In the genomic region with DNA sequence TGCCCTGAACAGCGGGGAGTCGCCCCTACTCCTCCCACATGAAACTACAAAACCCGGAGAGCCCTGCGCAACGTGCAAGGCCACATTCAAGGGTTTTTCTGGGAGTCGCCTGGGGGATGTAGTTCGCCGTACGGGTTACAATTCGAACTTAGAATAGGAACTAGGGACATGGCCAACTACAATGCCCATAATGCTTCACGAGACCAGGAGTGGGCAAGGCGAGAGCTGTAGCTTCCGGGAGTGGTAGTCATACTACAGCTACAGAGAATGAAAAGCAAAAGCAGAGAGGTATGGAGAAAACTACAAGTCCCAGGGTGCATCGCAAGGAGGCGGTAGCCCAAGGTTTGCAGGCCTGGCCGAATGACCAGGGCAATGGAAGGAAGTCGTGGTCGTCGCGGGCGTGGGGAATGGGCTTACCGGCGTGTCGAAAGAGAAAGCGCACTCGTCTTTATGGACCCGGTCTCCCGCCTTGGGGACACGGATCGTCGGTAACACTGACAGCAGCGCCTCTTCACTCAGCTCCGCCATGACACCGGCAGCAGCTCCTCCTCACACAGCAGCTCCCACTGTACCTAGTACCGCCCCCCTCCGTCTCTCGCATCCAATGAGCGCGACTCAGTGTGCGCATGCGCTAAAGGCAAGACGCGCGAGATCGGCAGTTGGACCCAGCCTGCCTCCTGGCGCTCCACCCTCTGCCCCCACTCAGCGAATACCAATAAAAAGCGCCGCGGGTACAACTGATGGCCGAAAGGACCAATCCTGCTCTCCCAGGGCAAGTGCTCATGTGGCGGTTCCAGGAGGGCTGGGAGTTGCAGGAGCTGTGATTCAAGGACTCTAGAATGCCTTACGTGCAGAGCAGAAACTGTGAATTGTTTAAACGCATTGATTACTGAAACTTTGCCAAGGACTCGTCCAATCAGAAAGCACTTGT, we compare ENCODE assay signal across 8 mouse cellular contexts. TPM values are rescaled to one million over a fixed set of nuclear protein-coding genes. Genes with fewer than 3 reads are reported as not detected.
A peak's percentile ranks its signal among the peaks of the same experiment; 100 is the strongest.
DNase-seq lines count a peak whose midpoint lies in the region; ATAC-seq and TF ChIP-seq lines count a peak whose summit lies in the region.

Usp5 (minus strand) TSS at position 617 of the 931 bp plus-strand sequence.
Cdca3 (plus strand) TSS at position 680 of the 931 bp plus-strand sequence.

- H3K36me3 ChIP-seq in ES-E14 (ENCODE audit: control insufficient read depth, insufficient read depth, low read length, poor library complexity, severe bottlenecking): peaks cover 40% of the 10 kb centered on the region
- H3K36me3 ChIP-seq in forebrain, embryonic 15.5 days: peaks cover 28% of the 10 kb centered on the region

- H3K9me3 ChIP-seq in ES-E14 (ENCODE audit: control insufficient read depth, insufficient read depth, low read depth, low read length): no peaks in the 10 kb centered on the region
- H3K9me3 ChIP-seq in forebrain, embryonic 15.5 days: no peaks in the 10 kb centered on the region

- peak within 1 kb of the TSS; percentile 83 to 90 for H3K4me3 ChIP-seq in ES-E14 (ENCODE audit: insufficient read depth in 1 of 2, low read depth in 1 of 2, low read length in 2 of 2, poor library complexity in 1 of 2, severe bottlenecking in 1 of 2)
- peak within 1 kb of the TSS; percentile 68 for H3K4me3 ChIP-seq in forebrain, embryonic 15.5 days
- H3K4me3 ChIP-seq in lung, adult 2 months (replicated peaks; ENCODE audit: extremely low read depth, low read depth, low read length): peak within 1 kb of the TSS; percentile 98

- intact Hi-C loops in heart, postnatal 25 days (cut with DNase I): no loop called here

- DNase-seq in ES-E14 (ENCODE audit: low read depth, low spot score): peak; percentile 99
- DNase-seq in cerebellum, adult 11-12 months: peak; percentile 100
- DNase-seq in heart, postnatal 25 days (ENCODE audit: low spot score): peak; percentile 99
- peak; percentile 99 for DNase-seq in layer of hippocampus, adult 18-20 months (ENCODE audit: low spot score in 2 of 2)
- peak; percentile 98 for DNase-seq in lung, adult 2 months
- peak; percentile 99 to 100 for DNase-seq in thymus, adult 18-20 months

- peak; percentile 85 for TF ChIP-seq POLR2A in lung, adult 2 months (IDR thresholded peaks at IDR 0.05; ENCODE audit: borderline replicate concordance, extremely low read depth, low read depth, low read length)

- H3K9ac ChIP-seq in ES-E14 (ENCODE audit: insufficient read depth, low read depth, low read length, poor library complexity, severe bottlenecking): peak within 1 kb of the TSS; percentile 90
- H3K9ac ChIP-seq in forebrain, embryonic 15.5 days (replicated peaks): peak within 1 kb of the TSS; percentile 65

- ATAC-seq in forebrain, embryonic 15.5 days (replicated peaks): peak; percentile 96
- peak; percentile 80 for ATAC-seq in neutrophil, adult 5-6 weeks (ENCODE audit: extremely low read depth, insufficient number of reproducible peaks, low FRiP score, poor library complexity, severe bottlenecking)

- TF ChIP-seq CTCF in lung, adult 2 months (IDR thresholded peaks at IDR 0.05; ENCODE audit: insufficient read depth, low read length): no peak

- under 1% methylated on average over 55 of the region's 55 CpGs for WGBS in forebrain, embryonic 15.5 days
- WGBS in lung, adult 2 months: under 1% methylated on average over 55 of the region's 55 CpGs

- no peaks in the 10 kb centered on the region for H3K27me3 ChIP-seq in forebrain, embryonic 15.5 days

- in situ Hi-C loops in ES-E14 (cut with MboI; ENCODE audit: low sequenced_read_pairs in 2 of 2, unreplicated experiment in 2 of 2): no loop called here

- H3K27ac ChIP-seq in ES-E14 (ENCODE audit: insufficient read depth, low read depth, low read length, poor library complexity, severe bottlenecking): peak within 1 kb of the TSS; percentile 60
- H3K27ac ChIP-seq in forebrain, embryonic 15.5 days (replicated peaks): peak within 1 kb of the TSS; percentile 95

- peaks cover 2% of the 10 kb centered on the region in 2 experiments; a peak in 2 of 4 replicates for H3K4me1 ChIP-seq in ES-E14 (ENCODE audit: control insufficient read depth in 2 of 2, insufficient read depth in 2 of 2, low read length in 2 of 2, poor library complexity in 1 of 2)
- H3K4me1 ChIP-seq in forebrain, embryonic 15.5 days: peaks cover 37% of the 10 kb centered on the region
- peaks cover 3% of the 10 kb centered on the region for H3K4me1 ChIP-seq in lung, adult 2 months (ENCODE audit: control insufficient read depth, insufficient read depth, low read length)

- peak within 1 kb of the TSS; percentile 76 for H3K4me2 ChIP-seq in forebrain, embryonic 15.5 days (replicated peaks)

TF ChIP-seq in ES-E14, 5 proteins besides CTCF, POLR2A, EP300 and RAD21:
- TF ChIP-seq ZC3H11A (IDR thresholded peaks at IDR 0.05; ENCODE audit: borderline replicate concordance, low read depth, low read length) (no peak), ZNF384 (IDR thresholded peaks at IDR 0.05; ENCODE audit: low read depth, low read length) (no peak), MAFK (IDR thresholded peaks at IDR 0.05; ENCODE audit: insufficient read depth, low read depth, low read length) (no peak), HCFC1 (IDR thresholded peaks at IDR 0.05; ENCODE audit: borderline replicate concordance, insufficient read depth, low read length) (peak; percentile 99), CHD2 (IDR thresholded peaks at IDR 0.05; ENCODE audit: low read depth, low read length) (peak; percentile 89)

RNA-seq across cellular contexts. Expression of gene Usp5, which starts in this region (rescaled TPM):
- total RNA-seq in ES-E14 (2012; rRNA removed): 149 and 150 TPM in 2 replicates
- 194 and 200 TPM in 2 replicates for polyA plus RNA-seq in forebrain, embryonic 15.5 days (2015; fragmentation: Nextera tagmentation; extraction: Ambion mirVana)
- total RNA-seq in heart, postnatal 25 days (2021): 10 to 100 TPM; 73.7 to 75.3 TPM
- total RNA-seq in layer of hippocampus, adult 18-20 months (2021): 100 to 1,000 TPM; 182 to 185 TPM
- polyA plus RNA-seq in lung, adult 2 months (2012; rRNA removed): 58.1 and 73.2 TPM in 2 replicates
- total RNA-seq in neutrophil, adult 5-6 weeks (2017): 35.1 and 50.1 TPM in 2 replicates

RNA-seq across cellular contexts. Expression of gene Cdca3, which starts in this region (rescaled TPM):
- total RNA-seq in ES-E14 (2012; rRNA removed): 128 and 137 TPM in 2 replicates
- polyA plus RNA-seq in forebrain, embryonic 15.5 days (2015; fragmentation: Nextera tagmentation; extraction: Ambion mirVana): 100 and 106 TPM in 2 replicates
- 1 to 10 TPM in 1 of 2 experiments, under 1 TPM in 1; 0.91 to 1.6 TPM for total RNA-seq in heart, postnatal 25 days (2021)
- total RNA-seq in layer of hippocampus, adult 18-20 months (2021): under 1 TPM; 0.52 to 0.53 TPM
- 3.5 and 6.7 TPM in 2 replicates for polyA plus RNA-seq in lung, adult 2 months (2012; rRNA removed)
- total RNA-seq in neutrophil, adult 5-6 weeks (2017): 1.4 and 3.0 TPM in 2 replicates

Comparison
In these comparisons a context has a peak if more than half of its experiments do, and no peak if none do; other contexts are left out.
1. Peak in every context shown above with its lines: DNase-seq, ATAC-seq, H3K4me3 ChIP-seq and H3K27ac ChIP-seq.
2. RNA of gene Cdca3 (total RNA-seq): 128 to 137 TPM in ES-E14; 1.4 to 3.0 TPM in neutrophil, adult 5-6 weeks, 0.91 to 1.6 TPM in heart, postnatal 25 days and 0.52 to 0.53 TPM in layer of hippocampus, adult 18-20 months; every median in the first group is over 10 times any median in the second.
3. RNA of gene Cdca3 (polyA plus RNA-seq): 100 to 106 TPM in forebrain, embryonic 15.5 days; 3.5 to 6.7 TPM in lung, adult 2 months; every median in the first group is over 10 times any median in the second.